Mouse (Mus musculus) brain, embryonic 14.5 days (tissue): ENCODE measurements around the gene H6pd.

Experiments
- CTCF ChIP-seq: fragments of 200-500 bp; IDR thresholded peaks from 2 replicates; pipeline ENCODE4 v1.5.1; 2012; ENCODE audit warnings: inconsistent platforms, mild to moderate bottlenecking, moderate library complexity, borderline replicate concordance; ENCODE audit not compliant: insufficient read depth, insufficient read length; ENCODE audit errors: extremely low read depth
- POLR2A ChIP-seq: fragments of 200-500 bp; IDR thresholded peaks from 2 replicates; pipeline ENCODE4 v1.6.1; 2012; ENCODE audit warnings: mild to moderate bottlenecking, inconsistent platforms, borderline replicate concordance; ENCODE audit not compliant: poor library complexity, insufficient read depth, insufficient read length, severe bottlenecking; ENCODE audit errors: extremely low read depth

GRCm38 (mm10) chr4:149948119-149948518, 60.7 kb downstream of the H6pd start:
- TF ChIP-seq CTCF (no peak), POLR2A (no peak)
